Mouse (Mus musculus) embryonic facial prominence, embryonic 12.5 days (tissue): ENCODE measurements around the gene Dpy30. TPM values are rescaled to one million over a fixed set of nuclear protein-coding genes. Genes with fewer than 3 reads are reported as not detected.
A peak's percentile ranks its signal among the peaks of the same experiment; 100 is the strongest.
"Not testable (repeated sequence)": the region's sequence is repeated elsewhere in the genome, so short reads cannot be mapped to it uniquely, and the experiment has no call there.

Experiments
- ATAC-seq: fragments of 200-750 bp; cut with Nextera tagmentation; 2 replicates; pipeline ENCODE4 v1.8.0; 2017; ENCODE audit not compliant: insufficient number of reproducible peaks, insufficient read depth, low FRiP score, low TSS enrichment
- H3K27ac ChIP-seq: fragments of 300-500 bp; sonication (generic); 2 replicates; pipeline ENCODE4 v1.5.1; 2016; ENCODE audit warnings: mild to moderate bottlenecking
- H3K27me3 ChIP-seq: fragments of 300-500 bp; sonication (generic); 2 replicates; pipeline ENCODE4 v1.6.1; 2016; ENCODE audit warnings: mild to moderate bottlenecking, moderate library complexity
- H3K36me3 ChIP-seq: fragments of 300-500 bp; sonication (generic); 2 replicates; pipeline ENCODE4 v1.6.1; 2016; ENCODE audit warnings: mild to moderate bottlenecking
- H3K4me1 ChIP-seq: fragments of 300-500 bp; sonication (generic); 2 replicates; pipeline ENCODE4 v1.6.1; 2016
- H3K4me2 ChIP-seq: fragments of 300-500 bp; sonication (generic); replicated peaks from 2 replicates; pipeline ENCODE4 v1.6.1; 2016; ENCODE audit warnings: mild to moderate bottlenecking, moderate library complexity
- H3K4me3 ChIP-seq: fragments of 300-500 bp; sonication (generic); 2 replicates; pipeline ENCODE4 v1.5.1; 2016; ENCODE audit warnings: mild to moderate bottlenecking
- H3K9ac ChIP-seq: fragments of 300-500 bp; sonication (generic); 2 replicates; pipeline ENCODE4 v1.6.1; 2016; ENCODE audit warnings: mild to moderate bottlenecking, moderate library complexity
- H3K9me3 ChIP-seq: fragments of 300-500 bp; sonication (generic); 2 replicates; pipeline ENCODE4 v1.6.1; 2016; ENCODE audit warnings: mild to moderate bottlenecking, moderate library complexity
- WGBS: fragments of 180-500 bp; shearing (Covaris S2); methylation state at CpG from one replicate; pipeline ENCODE4 v1.1.7; 2016; 5-methylcytosine and 5-hydroxymethylcytosine counted together
- polyA plus RNA-seq: library from polyadenylated mRNA; unstranded; fragments of >200 nt; fragmentation: Nextera tagmentation; extraction: Ambion mirVana; gene quantifications from 2 replicates; pipeline ENCODE4 v1.2.1, GENCODE M21; 2016

Gene Dpy30
- polyA plus RNA-seq: 233 and 238 TPM in 2 replicates

DNA sequence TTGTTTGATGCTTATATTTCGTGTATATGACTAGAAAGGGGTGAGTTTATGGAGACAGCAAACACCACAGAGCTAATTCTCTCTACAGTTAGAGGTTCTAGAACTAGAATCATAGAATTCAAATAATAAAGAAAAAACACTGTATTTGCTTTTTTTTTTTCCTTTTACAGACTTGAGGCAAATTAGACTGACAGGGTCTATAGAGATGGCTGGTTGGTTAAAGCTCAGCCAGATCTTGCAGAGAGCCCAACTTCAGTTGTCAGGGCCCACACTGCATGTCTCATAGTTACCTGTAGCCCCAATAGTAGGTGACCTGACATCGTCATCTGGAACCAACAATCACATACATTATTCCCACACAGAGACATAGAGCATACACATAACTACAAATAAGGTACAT is at the start of gene Dpy30:
TSS of gene Dpy30 (minus strand) at position 101 of the 400 bp plus-strand sequence.
- Histone ChIP-seq H3K4me1 (no peaks in the 10 kb centered on the region), H3K36me3 (no peaks in the 10 kb centered on the region), H3K4me2 (no peak within 1 kb of the TSS), H3K27me3 (no peaks in the 10 kb centered on the region), H3K4me3 (no peak within 1 kb of the TSS), H3K9me3 (no peaks in the 10 kb centered on the region), H3K9ac (no peak within 1 kb of the TSS), H3K27ac (no peak within 1 kb of the TSS)
- no peak for ATAC-seq
- WGBS: 78% methylated on average over 2 of the region's 2 CpGs

DNA sequence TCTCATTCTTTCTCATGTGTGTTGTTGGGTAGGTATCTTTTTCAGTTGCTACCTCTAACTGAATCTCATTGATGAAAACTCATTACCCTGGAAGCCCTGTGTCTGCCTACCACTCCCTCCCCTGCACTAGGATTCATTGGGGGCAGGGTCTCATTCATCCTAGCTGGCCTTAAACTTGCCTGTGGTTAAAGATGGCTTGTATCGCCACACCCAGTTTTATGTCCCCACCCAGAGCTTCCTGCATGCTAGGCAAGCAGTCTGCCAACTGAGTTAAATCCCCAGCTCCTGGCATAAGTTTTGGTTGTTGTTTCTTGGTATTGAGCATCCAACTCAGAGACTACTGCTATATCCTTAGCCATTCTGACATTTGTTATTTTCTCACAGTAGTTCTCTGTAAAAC is 39.8 kb upstream of the Dpy30 start:
- peaks cover 56% of the 10 kb centered on the region for H3K36me3 ChIP-seq
- no peaks in the 10 kb centered on the region for H3K9me3 ChIP-seq
- no peak overlapping the region for H3K27ac ChIP-seq
- WGBS: 89% methylated on average over 1 of the region's 1 CpGs
- no peak overlapping the region for H3K4me3 ChIP-seq
- H3K4me2 ChIP-seq: no peak overlapping the region
- H3K9ac ChIP-seq: no peak overlapping the region
- no peaks in the 10 kb centered on the region for H3K27me3 ChIP-seq
- no peak for ATAC-seq
- H3K4me1 ChIP-seq: no peaks in the 10 kb centered on the region

DNA sequence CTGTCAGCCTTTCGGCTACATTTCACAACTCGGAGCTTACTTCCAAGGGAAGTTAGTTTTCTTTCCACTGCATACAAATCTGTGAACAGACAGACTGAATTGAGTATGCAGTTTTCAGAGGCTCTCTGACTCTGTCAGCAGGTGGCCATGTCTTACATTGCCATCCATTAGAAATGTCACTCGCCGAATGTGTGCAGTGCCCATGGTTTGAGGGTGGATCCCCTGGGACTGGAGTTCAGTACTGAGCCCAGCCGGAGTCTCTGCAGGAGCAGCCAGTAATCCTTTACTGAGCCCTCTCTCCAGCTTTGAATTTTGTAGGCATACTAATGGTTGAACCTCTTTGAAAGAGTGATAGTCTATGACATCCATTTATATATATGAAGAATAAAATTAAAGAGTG is 17.4 kb upstream of the Dpy30 start:
- H3K4me1 ChIP-seq: peaks cover 26% of the 10 kb centered on the region
- 57% methylated on average over 5 of the region's 5 CpGs for WGBS
- no peaks in the 10 kb centered on the region for H3K9me3 ChIP-seq
- H3K4me2 ChIP-seq: peak overlapping the region; percentile 80
- H3K9ac ChIP-seq: 0 out of 2 replicates have a peak overlapping the region, but pooled peaks have one; percentile 9
- H3K27me3 ChIP-seq: no peaks in the 10 kb centered on the region
- no peak for ATAC-seq
- no peak overlapping the region for H3K27ac ChIP-seq
- 0 out of 2 replicates have a peak, but pooled peaks cover 9% of the 10 kb centered on the region for H3K36me3 ChIP-seq
- H3K4me3 ChIP-seq: peak overlapping the region; percentile 99; the same call in 1 of the 2 replicates

DNA sequence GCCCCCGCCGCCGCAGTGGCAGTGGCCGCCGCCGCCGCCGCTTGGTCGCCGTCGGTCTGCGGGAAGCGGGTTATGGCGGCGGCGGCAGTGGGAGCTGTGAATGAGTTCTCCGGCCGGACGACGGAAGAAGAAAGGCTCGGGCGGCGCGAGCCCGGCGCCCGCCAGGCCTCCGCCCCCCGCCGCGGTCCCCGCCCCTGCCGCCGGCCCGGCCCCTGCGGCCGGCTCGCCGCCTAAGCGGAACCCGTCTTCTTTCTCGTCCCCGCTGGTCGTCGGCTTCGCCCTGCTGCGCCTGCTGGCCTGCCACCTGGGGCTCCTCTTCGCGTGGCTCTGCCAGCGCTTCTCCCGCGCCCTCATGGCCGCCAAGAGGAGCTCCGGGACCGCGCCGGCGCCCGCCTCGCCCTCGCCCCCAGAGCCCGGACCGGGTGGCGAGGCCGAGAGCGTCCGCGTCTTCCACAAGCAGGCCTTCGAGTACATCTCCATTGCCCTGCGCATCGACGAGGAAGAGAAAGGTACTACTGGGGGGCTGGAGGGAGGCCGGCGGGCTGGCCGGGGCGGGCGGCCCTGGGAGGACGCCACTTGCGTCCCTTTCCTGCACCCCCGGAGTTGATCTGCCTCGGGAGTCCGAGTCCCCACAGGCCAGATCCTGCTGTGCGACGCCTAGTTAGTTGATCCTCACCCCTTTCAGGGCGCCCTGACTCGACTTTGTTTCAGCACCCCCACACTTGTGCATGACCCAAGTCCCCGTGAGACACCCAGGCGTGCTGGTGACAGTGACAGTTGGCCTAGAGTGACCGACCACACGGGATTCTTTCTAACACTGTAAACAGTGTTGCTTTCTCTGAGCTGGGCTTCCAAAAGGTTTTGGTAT is 15.4 kb upstream of the Dpy30 start, which contains the start of gene Spast:
TSS of gene Spast (plus strand) at position 51 of the 868 bp plus-strand sequence.
- H3K4me3 ChIP-seq: peak within 1 kb of the TSS; percentile 99
- ATAC-seq: peak; percentile 74
- H3K9ac ChIP-seq: peak within 1 kb of the TSS; percentile 96
- H3K4me2 ChIP-seq: peak within 1 kb of the TSS; percentile 80
- peak within 1 kb of the TSS; percentile 97 for H3K27ac ChIP-seq
- peaks cover 26% of the 10 kb centered on the region for H3K4me1 ChIP-seq
- H3K36me3 ChIP-seq: 0 out of 2 replicates have a peak, but pooled peaks cover 3% of the 10 kb centered on the region
- H3K27me3 ChIP-seq: no peaks in the 10 kb centered on the region
- H3K9me3 ChIP-seq: no peaks in the 10 kb centered on the region
- WGBS: under 1% methylated on average over 54 of the region's 90 CpGs

DNA sequence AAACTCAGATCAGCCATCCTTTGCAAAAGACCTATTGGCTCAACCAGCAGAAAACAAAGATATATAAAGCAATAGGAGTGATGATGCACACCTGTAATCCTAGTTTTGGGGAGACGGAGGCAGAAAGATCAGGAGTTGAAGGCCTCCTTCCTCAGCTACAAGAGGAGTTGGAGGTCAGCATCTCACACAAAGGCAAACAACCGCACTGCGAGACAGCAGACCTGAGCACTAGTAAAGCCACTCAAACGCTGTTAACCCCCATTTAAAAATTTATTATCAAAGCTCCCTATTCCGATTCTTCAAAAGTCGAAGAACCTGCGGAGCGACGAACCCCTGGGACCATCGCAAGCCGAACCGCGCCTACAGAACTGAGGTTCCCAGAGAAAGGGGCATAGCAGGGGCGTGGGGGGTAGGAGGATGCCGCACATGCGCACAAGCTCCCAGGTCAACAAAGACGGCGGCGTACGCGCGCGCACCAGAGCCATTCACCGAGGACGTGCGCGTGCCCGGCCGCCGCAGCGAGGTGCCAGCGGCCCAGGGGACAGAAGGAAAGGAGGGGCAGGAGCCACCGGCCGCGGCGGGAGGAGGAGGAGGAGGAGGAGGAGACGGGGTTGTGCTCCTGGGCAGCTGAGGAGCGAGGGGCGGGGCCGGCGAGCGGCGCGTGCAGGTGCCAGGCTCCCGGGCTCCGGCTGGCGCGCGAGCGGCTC is 14.6 kb upstream of the Dpy30 start:
- under 1% methylated on average over 31 of the region's 50 CpGs for WGBS
- no peaks in the 10 kb centered on the region for H3K9me3 ChIP-seq
- ATAC-seq: peak; percentile 91
- H3K4me1 ChIP-seq: peaks cover 26% of the 10 kb centered on the region
- H3K27me3 ChIP-seq: no peaks in the 10 kb centered on the region
- H3K9ac ChIP-seq: peak overlapping the region; percentile 96
- peak overlapping the region; percentile 97 for H3K27ac ChIP-seq
- no peaks in the 10 kb centered on the region for H3K36me3 ChIP-seq
- peak overlapping the region; percentile 80 for H3K4me2 ChIP-seq
- H3K4me3 ChIP-seq: peak overlapping the region; percentile 99

DNA sequence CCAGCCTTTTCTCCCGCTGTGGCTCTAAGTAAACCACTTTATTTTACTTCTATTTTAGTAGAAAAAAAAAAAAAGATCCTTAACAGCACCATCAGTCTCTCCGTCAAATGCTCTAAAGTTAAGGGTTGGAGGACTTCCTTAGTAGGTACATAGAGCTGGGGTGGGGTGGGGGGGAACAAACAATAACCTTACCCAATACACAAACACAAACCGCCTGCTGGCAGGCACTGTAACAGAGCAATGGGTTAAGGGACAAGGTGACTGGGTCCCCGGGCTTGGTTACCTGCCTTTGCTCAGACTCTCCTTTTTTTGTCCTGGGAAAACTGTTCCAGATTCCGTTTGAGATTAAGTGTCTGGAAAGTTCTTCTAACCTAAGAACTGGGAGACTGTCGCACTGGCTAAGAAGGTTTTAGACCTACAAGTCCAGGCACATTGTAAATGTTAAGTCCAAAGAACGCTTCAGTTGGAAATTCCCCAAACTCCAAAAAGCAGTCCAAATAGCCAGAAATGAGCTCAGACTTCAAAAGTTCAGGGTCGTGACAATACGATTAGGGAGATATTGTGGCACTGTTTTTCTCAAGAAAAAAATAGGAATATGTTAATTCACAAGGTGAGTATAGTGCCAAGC is 7.4 kb upstream of the Dpy30 start:
- Histone ChIP-seq H3K4me2 (no peak overlapping the region), H3K4me3 (no peak overlapping the region), H3K4me1 (no peaks in the 10 kb centered on the region), H3K27me3 (no peaks in the 10 kb centered on the region), H3K9me3 (no peaks in the 10 kb centered on the region), H3K9ac (no peak overlapping the region), H3K27ac (no peak overlapping the region), H3K36me3 (no peaks in the 10 kb centered on the region)
- 78% methylated on average over 9 of the region's 9 CpGs for WGBS
- no peak for ATAC-seq

DNA sequence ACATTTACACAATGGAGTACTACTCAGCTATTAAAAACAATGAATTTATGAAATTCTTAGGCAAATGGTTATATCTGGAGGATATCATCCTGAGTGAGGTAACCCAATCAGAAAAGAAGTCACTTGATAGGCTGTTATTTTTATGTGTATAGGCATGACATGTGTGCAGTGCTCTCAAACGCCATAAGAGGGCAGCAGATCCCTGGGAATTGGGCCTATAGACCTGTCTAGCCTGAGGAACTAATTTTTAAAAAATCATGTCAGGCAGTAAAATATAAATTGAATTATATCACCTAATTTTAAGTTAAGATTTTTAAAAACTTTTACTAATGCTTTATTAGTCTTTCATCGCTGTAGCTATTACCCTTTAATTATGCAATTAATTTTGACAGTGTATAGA is 4.4 kb upstream of the Dpy30 start:
- WGBS: 50% methylated on average over 2 of the region's 2 CpGs
- not testable (repeated sequence) for H3K9ac ChIP-seq, ATAC-seq, H3K27ac ChIP-seq, H3K36me3 ChIP-seq, H3K4me3 ChIP-seq, H3K4me1 ChIP-seq, H3K9me3 ChIP-seq, H3K27me3 ChIP-seq, H3K4me2 ChIP-seq

DNA sequence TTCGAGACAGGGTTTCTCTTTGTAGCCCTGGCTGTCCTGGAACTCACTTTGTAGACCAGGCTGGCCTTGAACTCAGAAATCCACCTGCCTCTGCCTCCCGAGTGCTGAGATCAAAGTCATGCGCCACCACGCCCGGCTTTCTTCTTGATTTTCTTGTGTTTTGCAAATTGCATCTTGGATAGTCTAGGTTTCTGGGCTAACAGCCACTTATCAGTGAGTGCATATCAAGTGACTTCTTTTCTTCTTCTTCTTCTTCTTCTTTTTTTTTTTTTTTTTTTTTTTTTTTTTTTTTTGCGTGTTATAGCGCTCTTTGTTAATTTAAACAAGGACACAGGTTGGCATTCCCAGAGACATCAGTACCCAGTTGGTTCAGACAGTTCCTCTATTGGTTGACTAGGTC is 3.5 kb upstream of the Dpy30 start:
- H3K9ac ChIP-seq, H3K4me2 ChIP-seq, H3K27me3 ChIP-seq, H3K4me3 ChIP-seq, H3K27ac ChIP-seq, ATAC-seq, H3K9me3 ChIP-seq, H3K4me1 ChIP-seq, H3K36me3 ChIP-seq: not testable (repeated sequence)
- WGBS: 88% methylated on average over 7 of the region's 7 CpGs

DNA sequence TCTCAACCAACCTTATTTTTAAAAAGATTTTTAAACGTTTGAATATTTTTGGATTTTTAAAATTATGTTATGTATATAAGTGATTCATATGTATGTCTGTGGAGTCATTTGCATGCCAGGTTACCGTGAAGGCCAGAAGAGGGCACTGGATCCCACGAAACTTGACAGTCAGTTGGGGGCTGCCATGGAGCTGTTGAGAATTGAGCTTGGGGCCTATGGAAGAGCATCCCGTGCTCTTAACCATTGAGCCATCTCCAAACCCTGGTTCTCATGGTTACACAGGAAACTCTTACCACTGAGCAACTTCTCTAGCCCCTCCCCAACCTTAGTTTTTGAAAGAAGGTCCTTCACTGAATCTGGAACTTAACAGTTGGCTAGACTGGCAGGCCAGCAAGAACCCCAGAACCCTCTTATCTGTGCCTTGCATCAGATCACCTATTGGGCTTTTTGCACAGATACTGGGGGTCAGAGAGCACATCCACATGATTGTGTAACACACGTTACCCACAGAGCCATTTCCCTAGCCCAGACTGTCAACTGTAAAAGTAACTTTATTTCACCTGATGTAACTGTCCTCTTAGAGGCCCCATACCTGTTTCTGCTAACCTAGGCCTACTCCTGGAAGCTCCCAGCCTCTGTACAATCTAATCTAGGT is 1.2 kb downstream of the Dpy30 start:
- H3K4me1 ChIP-seq: no peaks in the 10 kb centered on the region
- no peaks in the 10 kb centered on the region for H3K27me3 ChIP-seq
- no peak overlapping the region for H3K27ac ChIP-seq
- no peak overlapping the region for H3K9ac ChIP-seq
- no peaks in the 10 kb centered on the region for H3K9me3 ChIP-seq
- 53% methylated on average over 5 of the region's 5 CpGs for WGBS
- no peak overlapping the region for H3K4me2 ChIP-seq
- ATAC-seq: no peak
- no peak overlapping the region for H3K4me3 ChIP-seq
- no peaks in the 10 kb centered on the region for H3K36me3 ChIP-seq

DNA sequence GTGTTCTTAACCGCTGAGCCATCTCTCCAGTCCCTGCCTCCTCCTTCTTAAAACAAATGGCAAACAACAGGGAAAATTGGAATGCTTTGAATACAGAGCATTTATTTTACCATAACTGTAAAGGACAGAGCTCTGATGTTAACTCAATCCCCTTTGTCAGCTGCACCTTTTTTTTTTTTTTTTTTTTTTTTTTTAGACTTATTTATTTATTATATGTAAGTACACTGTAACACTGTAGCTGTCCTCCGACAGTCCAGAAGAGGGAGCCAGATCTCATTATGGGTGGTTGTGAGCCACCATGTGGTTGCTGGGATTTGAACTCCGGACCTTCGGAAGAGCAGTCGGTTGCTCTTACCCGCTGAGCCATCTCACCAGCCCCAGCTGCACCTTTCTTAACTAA is 5.0 kb downstream of the Dpy30 start:
- H3K27ac ChIP-seq: no peak overlapping the region
- 89% methylated on average over 6 of the region's 6 CpGs for WGBS
- no peak for ATAC-seq
- no peak overlapping the region for H3K9ac ChIP-seq
- H3K4me2 ChIP-seq: no peak overlapping the region
- peaks cover 11% of the 10 kb centered on the region; the same call in 1 of the 2 replicates for H3K4me1 ChIP-seq
- no peaks in the 10 kb centered on the region for H3K27me3 ChIP-seq
- H3K9me3 ChIP-seq: no peaks in the 10 kb centered on the region
- H3K36me3 ChIP-seq: no peaks in the 10 kb centered on the region
- H3K4me3 ChIP-seq: no peak overlapping the region

DNA sequence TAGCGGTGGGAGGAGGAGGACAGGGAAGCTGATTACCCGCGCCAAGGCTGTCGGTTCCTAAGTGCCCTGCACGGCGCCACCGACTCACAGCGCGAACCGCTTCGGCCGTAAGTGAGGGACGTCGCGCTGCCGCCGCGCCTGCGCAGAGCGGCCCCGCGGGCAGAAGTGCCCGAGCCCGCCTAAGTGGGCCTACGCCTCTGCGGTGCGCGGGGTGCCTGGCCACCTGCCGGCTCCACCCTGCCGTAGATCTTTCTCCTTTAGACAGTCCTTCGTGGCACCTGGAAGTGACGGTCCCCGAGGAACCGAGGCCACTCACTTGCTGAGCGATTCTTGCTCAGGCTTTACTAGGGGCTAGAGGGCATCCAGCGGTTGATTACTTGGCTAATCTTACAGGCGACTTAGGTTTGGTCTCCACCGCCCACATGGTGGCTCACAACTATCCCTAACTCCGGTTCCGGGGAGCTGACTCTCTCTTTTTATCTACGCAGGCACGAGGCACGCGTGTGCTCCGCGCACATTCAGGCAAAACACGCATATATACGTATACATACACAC is 7.4 kb downstream of the Dpy30 start:
- peak overlapping the region; percentile 63 for H3K4me3 ChIP-seq
- peak overlapping the region; percentile 69 for H3K9ac ChIP-seq
- no peaks in the 10 kb centered on the region for H3K9me3 ChIP-seq
- peak overlapping the region; percentile 88 for H3K27ac ChIP-seq
- peaks cover 13% of the 10 kb centered on the region for H3K36me3 ChIP-seq
- no peaks in the 10 kb centered on the region for H3K27me3 ChIP-seq
- under 1% methylated on average over 48 of the region's 48 CpGs for WGBS
- ATAC-seq: peak; percentile 94
- peaks cover 11% of the 10 kb centered on the region; the same call in 1 of the 2 replicates for H3K4me1 ChIP-seq
- peak overlapping the region; percentile 65 for H3K4me2 ChIP-seq
